Mouse (Mus musculus) stomach, embryonic 16.5 days (tissue): ENCODE results near the gene Entpd8. TPM values are rescaled to one million over a fixed set of nuclear protein-coding genes. Genes with fewer than 3 reads are reported as not detected.

Source experiments
- ATAC-seq: fragments of 200-750 bp; cut with Nextera tagmentation; 2 replicates; pipeline ENCODE4 v1.8.0; 2017; ENCODE audit warnings: moderate number of reproducible peaks, moderate TSS enrichment; ENCODE audit not compliant: insufficient read depth, low FRiP score
- H3K27ac ChIP-seq: fragments of 300-500 bp; sonication (generic); 2 replicates; pipeline ENCODE4 v1.5.1; 2014; ENCODE audit warnings: low read length
- H3K27me3 ChIP-seq: fragments of 300-500 bp; sonication (generic); 2 replicates; pipeline ENCODE4 v1.6.1; 2014; ENCODE audit warnings: low read length, control low read depth, mixed read lengths; ENCODE audit not compliant: control insufficient read depth, insufficient read depth
- H3K36me3 ChIP-seq: fragments of 300-500 bp; sonication (generic); 2 replicates; pipeline ENCODE4 v1.6.1; 2014; ENCODE audit warnings: low read length; ENCODE audit not compliant: control insufficient read depth, insufficient read depth
- H3K4me1 ChIP-seq: fragments of 300-500 bp; sonication (generic); 2 replicates; pipeline ENCODE4 v1.6.1; 2014; ENCODE audit warnings: low read length, control low read depth, mixed read lengths; ENCODE audit not compliant: control insufficient read depth, insufficient read depth
- H3K4me2 ChIP-seq: fragments of 300-500 bp; sonication (generic); 2 replicates; pipeline ENCODE4 v1.6.1; 2014; ENCODE audit warnings: low read depth, low read length, mixed read lengths
- H3K4me3 ChIP-seq: fragments of 300-500 bp; sonication (generic); replicated peaks from 2 replicates; pipeline ENCODE4 v1.5.1; 2014; ENCODE audit warnings: mild to moderate bottlenecking, low read length
- H3K9ac ChIP-seq: fragments of 300-500 bp; sonication (generic); 2 replicates; pipeline ENCODE4 v1.6.1; 2014; ENCODE audit warnings: low read length
- H3K9me3 ChIP-seq: fragments of 300-500 bp; sonication (generic); replicated peaks from 2 replicates; pipeline ENCODE4 v1.6.1; 2016; ENCODE audit warnings: low read length, control low read depth; ENCODE audit not compliant: control insufficient read depth
- WGBS: fragments of 180-500 bp; shearing (Covaris S2); extraction: QIAGEN DNeasy Blood & Tissue Kit; methylation state at CpG from one replicate; pipeline ENCODE4 v1.1.7; 2014; 5-methylcytosine and 5-hydroxymethylcytosine counted together
- polyA plus RNA-seq: library from polyadenylated mRNA; unstranded; fragments of >200 nt; fragmentation: Nextera tagmentation; extraction: Ambion mirVana; gene quantifications from 2 replicates; pipeline ENCODE4 v1.2.1, GENCODE M21; 2015

Gene Entpd8
- polyA plus RNA-seq, 1 experiment from 2014 or later = 2.5 TPM

DNA sequence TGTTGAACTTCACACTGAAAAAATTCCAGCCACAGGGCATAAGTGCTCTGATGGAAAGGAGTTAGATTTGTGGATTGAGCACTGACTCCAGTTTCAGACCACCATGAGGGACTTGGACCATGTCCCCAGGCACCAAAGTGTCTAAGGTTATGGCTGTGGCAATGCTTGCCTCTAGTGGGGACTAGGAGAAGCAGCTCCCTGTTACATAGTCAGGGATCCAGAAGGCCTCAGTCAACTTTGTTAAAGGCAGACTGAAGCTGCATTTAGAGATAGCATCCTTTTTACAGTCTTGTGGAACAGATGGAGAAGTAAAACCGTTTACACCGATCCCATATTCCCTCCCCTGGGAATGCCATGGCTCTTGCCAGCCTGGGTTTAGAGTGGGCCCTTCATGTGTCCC, 24.0 kb downstream of the Entpd8 start:
- Histone ChIP-seq H3K9ac (no peak overlapping the region), H3K9me3 (no peaks in the 10 kb centered on the region), H3K27ac (no peak overlapping the region), H3K4me2 (no peak overlapping the region), H3K4me1 (peaks cover 8% of the 10 kb centered on the region), H3K27me3 (no peaks in the 10 kb centered on the region), H3K4me3 (no peak overlapping the region), H3K36me3 (no peaks in the 10 kb centered on the region)
- WGBS = 87% methylated on average over 2 of the region's 2 CpGs
- ATAC-seq = no peak

DNA sequence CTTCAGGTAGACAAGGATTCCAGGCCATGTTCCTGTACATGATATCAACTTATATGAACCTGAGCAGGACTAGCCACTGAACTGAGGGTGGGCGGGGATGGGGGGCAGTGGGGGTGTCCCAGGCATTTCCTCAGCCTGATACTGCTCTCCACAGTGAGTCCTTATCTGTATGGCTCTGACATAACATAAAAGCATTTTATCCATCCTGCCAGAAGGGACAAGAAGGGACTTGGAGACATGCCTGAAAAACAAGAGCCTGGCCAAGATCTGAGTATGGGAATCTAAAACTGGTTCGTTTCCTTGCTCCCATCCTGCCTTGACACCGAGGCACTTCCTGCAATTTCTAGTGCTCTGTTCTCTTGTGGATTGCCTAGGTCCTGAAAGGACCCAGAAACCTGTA, 25.9 kb downstream of the Entpd8 start:
- H3K36me3 ChIP-seq = no peaks in the 10 kb centered on the region
- no peak for ATAC-seq
- WGBS = 56% methylated on average over 3 of the region's 3 CpGs
- H3K27me3 ChIP-seq = no peaks in the 10 kb centered on the region
- H3K4me3 ChIP-seq = no peak overlapping the region
- H3K4me2 ChIP-seq = no peak overlapping the region
- peaks cover 8% of the 10 kb centered on the region for H3K4me1 ChIP-seq
- H3K9ac ChIP-seq = no peak overlapping the region
- H3K9me3 ChIP-seq = no peaks in the 10 kb centered on the region
- no peak overlapping the region; the same call in 1 of the 2 replicates for H3K27ac ChIP-seq

DNA sequence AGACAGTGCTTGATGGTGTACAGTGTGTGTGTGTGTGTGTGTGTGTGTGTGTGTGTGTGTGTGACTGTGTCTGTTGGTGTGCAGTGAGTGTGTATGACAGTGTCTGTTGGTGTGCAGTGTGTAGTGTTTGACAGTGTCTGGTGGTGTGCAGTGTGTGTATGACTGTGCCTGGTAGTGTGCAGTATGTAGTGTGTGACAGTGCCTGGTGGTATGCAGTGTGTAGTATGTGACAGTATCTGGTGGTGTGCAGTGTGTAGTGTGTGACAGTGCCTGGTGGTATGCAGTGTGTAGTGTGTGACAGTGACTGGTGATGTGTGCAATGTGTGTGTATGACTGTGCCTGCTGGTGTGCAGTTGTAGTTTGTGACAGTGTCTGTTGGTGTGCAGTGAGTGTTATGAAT, 29.4 kb downstream of the Entpd8 start:
- Histone ChIP-seq H3K4me2 (no peak overlapping the region), H3K9me3 (no peaks in the 10 kb centered on the region), H3K4me3 (no peak overlapping the region), H3K27me3 (no peaks in the 10 kb centered on the region), H3K27ac (no peak overlapping the region), H3K4me1 (peaks cover 8% of the 10 kb centered on the region), H3K9ac (no peak overlapping the region), H3K36me3 (no peaks in the 10 kb centered on the region)
- ATAC-seq = no peak

DNA sequence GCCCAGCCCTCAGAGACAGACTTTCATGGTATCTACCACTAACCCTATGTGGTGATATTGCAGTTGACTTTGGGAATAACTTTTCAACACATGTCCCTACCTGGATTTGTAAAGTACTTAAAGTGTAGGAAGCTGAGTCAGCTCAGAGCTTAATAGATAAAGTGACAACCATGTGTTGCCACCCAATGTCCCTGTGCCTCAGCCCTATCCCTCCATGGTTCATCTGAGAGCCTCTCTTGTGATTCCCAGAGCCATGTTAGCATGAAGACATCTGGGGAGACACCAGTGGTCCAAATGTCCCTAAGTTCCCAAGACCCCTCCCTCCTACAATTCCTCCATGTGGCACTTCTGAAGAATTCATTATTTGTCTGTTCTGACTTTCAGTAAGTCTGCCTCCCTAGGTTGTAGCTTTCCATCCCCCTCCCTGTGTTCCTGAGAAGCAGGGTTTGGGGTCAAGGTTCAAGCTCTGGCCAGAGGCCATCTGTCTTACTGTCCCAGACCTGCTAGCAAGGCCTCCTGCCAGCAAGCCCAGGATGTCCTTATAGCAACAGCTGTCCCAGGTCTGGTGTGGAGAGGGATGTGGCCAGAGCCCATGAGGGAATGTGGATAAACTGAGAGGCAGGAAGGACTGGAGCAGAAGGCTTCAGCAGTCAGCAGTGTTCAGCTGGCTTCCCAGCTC, 30.5 kb downstream of the Entpd8 start:
- H3K27me3 ChIP-seq = no peaks in the 10 kb centered on the region
- H3K9me3 ChIP-seq = no peaks in the 10 kb centered on the region
- peaks cover 8% of the 10 kb centered on the region for H3K4me1 ChIP-seq
- no peak overlapping the region for H3K4me3 ChIP-seq
- ATAC-seq = no peak
- H3K27ac ChIP-seq = peak overlapping the region; percentile 56; the same call in 1 of the 2 replicates
- H3K36me3 ChIP-seq = no peaks in the 10 kb centered on the region
- H3K4me2 ChIP-seq = no peak overlapping the region
- no peak overlapping the region for H3K9ac ChIP-seq

GRCm38 (mm10) chr2:25111184-25111791, 31.2 kb downstream of the Entpd8 start:
- 56% methylated on average over 9 of the region's 9 CpGs for WGBS

DNA sequence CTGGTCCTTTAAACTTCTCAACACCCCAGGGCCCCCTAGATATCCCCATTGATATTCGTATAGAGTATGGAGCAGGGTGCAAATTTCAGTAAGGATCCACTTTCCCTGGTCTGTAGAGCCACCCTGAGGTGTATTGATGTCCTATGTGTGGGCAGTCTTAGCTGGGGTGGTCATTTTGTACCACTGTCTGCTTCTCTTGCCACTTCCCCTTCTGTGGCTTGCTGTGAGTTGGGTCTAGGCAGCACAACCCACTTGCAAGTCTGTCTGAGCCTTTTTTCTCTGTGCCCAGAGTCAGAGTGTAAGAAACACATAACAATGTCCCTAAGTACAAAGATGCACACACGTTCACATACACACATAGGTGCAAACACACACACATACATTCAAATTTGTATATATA, 34.2 kb downstream of the Entpd8 start:
- Histone ChIP-seq H3K9me3 (no peaks in the 10 kb centered on the region), H3K9ac (no peak overlapping the region), H3K4me1 (no peaks in the 10 kb centered on the region), H3K4me3 (no peak overlapping the region), H3K4me2 (no peak overlapping the region), H3K27ac (no peak overlapping the region), H3K27me3 (no peaks in the 10 kb centered on the region), H3K36me3 (no peaks in the 10 kb centered on the region)
- whole genome bisulfite sequencing = 71% methylated on average over 2 of the region's 2 CpGs
- ATAC-seq = no peak

More at GRCm38 (mm10) chr2:25111184-25111791, 31.2 kb downstream of the Entpd8 start:
- Histone ChIP-seq H3K4me2 (no peak overlapping the region), H3K27me3 (no peaks in the 10 kb centered on the region), H3K36me3 (no peaks in the 10 kb centered on the region), H3K4me1 (peaks cover 4% of the 10 kb centered on the region), H3K9me3 (no peaks in the 10 kb centered on the region), H3K9ac (no peak overlapping the region), H3K4me3 (no peak overlapping the region), H3K27ac (peak overlapping the region; percentile 56; the same call in 1 of the 2 replicates)
- ATAC-seq = peak; percentile 73; the same call in 1 of the 2 replicates

- no peaks in the 10 kb centered on the region for H3K4me1 ChIP-seq
- 33% methylated on average over 2 of the region's 2 CpGs for WGBS
- H3K27ac ChIP-seq = no peak overlapping the region
- no peak overlapping the region for H3K4me2 ChIP-seq
- no peaks in the 10 kb centered on the region for H3K9me3 ChIP-seq
- no peaks in the 10 kb centered on the region for H3K36me3 ChIP-seq
- no peaks in the 10 kb centered on the region for H3K27me3 ChIP-seq
- no peak for ATAC-seq
- no peak overlapping the region for H3K4me3 ChIP-seq
- H3K9ac ChIP-seq = no peak overlapping the region
Observed at GRCm38 (mm10) chr2:25115442-25115841, 35.3 kb downstream of the Entpd8 start.

GRCm38 (mm10) chr2:25120963-25121362, 40.9 kb downstream of the Entpd8 start:
- WGBS = 79% methylated on average over 7 of the region's 7 CpGs
- no peaks in the 10 kb centered on the region for H3K9me3 ChIP-seq
- no peak overlapping the region for H3K4me2 ChIP-seq
- H3K4me1 ChIP-seq = peaks cover 7% of the 10 kb centered on the region; the same call in 1 of the 2 replicates
- ATAC-seq = no peak
- no peaks in the 10 kb centered on the region for H3K27me3 ChIP-seq
- H3K4me3 ChIP-seq = no peak overlapping the region
- H3K36me3 ChIP-seq = no peaks in the 10 kb centered on the region
- H3K9ac ChIP-seq = no peak overlapping the region
- H3K27ac ChIP-seq = no peak overlapping the region

DNA sequence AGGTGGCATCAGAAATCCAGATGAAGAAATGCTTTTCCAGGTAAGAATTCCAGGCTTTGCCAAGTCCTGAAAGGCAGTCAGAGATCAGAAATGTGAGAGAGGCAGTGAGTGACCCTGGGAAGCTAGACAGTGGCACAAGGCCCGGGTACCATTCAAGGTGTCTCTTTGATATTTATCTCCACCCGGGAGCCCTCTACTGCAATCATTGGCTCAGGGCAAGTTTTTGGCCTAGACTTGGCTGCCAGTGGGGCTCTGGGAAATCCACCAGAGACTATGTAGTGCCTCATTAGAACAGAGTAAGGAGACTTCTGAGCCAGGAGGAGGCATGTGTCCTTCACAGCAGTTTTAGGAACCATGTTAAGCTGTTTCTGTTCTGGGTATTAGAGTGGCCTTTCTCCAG, 42.6 kb downstream of the Entpd8 start:
- H3K4me3 ChIP-seq = no peak overlapping the region
- no peak overlapping the region for H3K27ac ChIP-seq
- no peak for ATAC-seq
- H3K36me3 ChIP-seq = no peaks in the 10 kb centered on the region
- H3K9me3 ChIP-seq = no peaks in the 10 kb centered on the region
- H3K4me1 ChIP-seq = peaks cover 18% of the 10 kb centered on the region; the same call in 1 of the 2 replicates
- no peak overlapping the region for H3K9ac ChIP-seq
- H3K27me3 ChIP-seq = no peaks in the 10 kb centered on the region
- no peak overlapping the region for H3K4me2 ChIP-seq
- WGBS = 69% methylated on average over 2 of the region's 2 CpGs
